Mouse (Mus musculus) adrenal gland, postnatal 36 days (tissue): ENCODE results near the gene Scyl2. TPM values are rescaled to one million over a fixed set of nuclear protein-coding genes. Genes with fewer than 3 reads are reported as not detected.

ENCODE experiments used
- DNase-seq, 2 experiments: peaks; one replicate each; pipeline ENCODE4 v3.0.0; 2021; ENCODE audit warnings: mixed read lengths in 1 of 2
- total RNA-seq, 2 experiments: library from RNA; stranded (reverse); gene quantifications; 2 replicates each; pipeline ENCODE4 v1.2.3; 2021

Gene Scyl2
- total RNA-seq, 2 experiments from 2014 or later = 43.8 to 47.6 TPM

DNA sequence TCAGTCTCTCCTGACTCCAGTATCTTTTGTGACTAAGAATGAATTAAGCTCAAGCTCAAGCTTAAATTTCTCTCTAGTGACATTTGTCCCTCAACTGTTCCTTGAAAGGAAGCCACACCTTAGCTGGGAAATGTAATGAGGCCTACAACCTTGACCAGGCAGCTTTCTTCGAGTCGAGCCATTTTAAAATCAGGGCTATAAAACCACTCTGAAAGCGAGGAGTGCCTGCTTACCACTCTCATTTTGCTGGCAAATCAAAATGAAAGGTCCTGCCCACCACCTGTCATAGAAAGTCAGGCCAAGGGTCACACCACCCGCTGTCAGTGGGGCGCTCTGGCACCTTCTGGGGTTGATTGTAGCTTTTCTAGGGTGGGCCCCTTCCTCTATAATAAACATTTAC is 90.2 kb downstream of the Scyl2 start:
- DNase-seq = no peak

DNA sequence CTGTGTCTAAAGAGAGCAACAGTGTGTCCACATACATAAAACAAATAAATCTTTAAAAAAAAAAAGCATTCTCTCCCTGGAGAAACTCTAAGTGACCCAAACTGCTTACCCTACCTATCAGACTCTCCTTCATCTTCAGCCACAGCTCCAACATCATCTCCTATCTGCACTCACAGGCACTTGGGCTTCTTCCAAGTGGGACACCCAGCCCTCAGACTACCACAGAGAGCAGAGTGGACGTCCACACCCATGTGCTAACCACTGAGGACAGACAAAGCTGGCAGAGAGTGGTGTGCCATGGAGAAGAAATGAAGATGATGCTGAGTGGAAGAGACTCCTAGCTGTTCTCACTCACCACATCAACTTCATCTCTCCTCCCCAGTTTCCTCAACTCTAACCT is 90.6 kb downstream of the Scyl2 start:
- no peak for DNase-seq

DNA sequence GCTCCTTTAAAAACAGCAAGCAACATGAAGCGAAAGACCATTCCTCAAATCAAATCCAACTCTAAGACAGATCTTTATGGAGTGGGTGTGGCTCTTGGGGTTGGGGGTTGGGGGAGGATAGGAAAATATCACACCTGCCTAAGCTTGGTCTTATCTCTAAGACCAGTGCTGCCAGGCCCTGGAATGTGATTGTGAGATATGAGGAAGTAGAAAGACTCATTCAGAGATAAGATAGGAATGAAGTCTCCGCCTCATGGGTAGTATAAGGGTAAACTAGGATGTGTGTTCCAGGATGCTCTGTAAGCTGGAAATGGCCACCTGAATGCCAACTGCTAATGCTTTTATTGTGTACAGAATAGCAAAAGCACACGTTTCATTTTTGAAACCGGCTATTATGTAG is 91.8 kb downstream of the Scyl2 start:
- no peak for DNase-seq

DNA sequence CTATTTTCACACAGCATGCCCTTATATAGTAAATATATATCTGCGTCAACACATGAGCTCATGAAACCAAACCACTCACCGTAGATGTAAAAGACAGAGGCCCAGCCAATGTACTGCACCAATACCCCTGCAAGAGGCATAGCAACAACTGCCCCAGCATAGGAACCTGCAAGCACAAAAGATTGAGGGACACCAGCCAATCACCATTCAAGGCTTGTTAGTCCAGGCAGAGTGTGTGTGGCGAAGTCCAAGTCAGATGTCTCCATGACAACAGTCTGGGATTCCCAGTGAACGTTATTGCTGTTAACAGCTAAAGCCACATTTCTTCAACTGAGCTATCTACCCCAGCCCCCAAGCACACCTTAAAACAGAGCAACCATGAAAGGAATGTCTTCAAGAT is 93.3 kb downstream of the Scyl2 start:
- DNase-seq = no peak

DNA sequence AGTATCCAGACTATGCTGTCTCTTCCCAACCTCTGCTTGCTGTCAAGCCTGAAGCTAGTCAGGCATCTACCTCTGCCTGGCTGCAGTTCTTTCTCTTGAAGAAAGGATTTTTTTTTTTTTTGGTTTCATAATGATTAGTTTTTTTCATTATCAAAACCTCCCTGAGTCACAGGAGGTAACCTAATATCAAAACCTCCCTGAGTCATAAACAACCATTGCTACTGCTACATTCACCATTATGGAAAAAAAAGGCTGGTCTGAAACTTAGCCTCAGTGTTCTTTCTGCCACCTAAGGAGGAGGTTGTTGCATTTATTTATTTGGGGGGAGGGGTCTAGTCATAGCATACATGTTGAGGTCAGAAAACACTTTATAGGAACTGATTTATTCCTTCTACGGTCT is 96.2 kb downstream of the Scyl2 start:
- DNase-seq = no peak

Other genes starting within 250 kb of the Scyl2 start
- 1 to 10 TPM; 4.4 to 5.3 TPM for gene Gas2l3, start 242.3 kb downstream of the Scyl2 start, total RNA-seq
- 10 to 100 TPM; 16.8 to 27.6 TPM for gene Nr1h4, start 152.7 kb downstream of the Scyl2 start, total RNA-seq
- under 1 TPM in 1 of 2 experiments, not detected in 1; 0.07 TPM for gene Slc17a8, start 65.0 kb downstream of the Scyl2 start, total RNA-seq
- gene Actr6, start 46.0 kb upstream of the Scyl2 start, total RNA-seq = 10 to 100 TPM; 23.2 to 23.7 TPM
- 10 to 100 TPM; 84.8 to 88.4 TPM for gene Uhrf1bp1l, start 58.7 kb upstream of the Scyl2 start, total RNA-seq
- gene Anks1b, start 187.2 kb upstream of the Scyl2 start, total RNA-seq = under 1 TPM; 0.60 to 0.92 TPM